Mouse (Mus musculus) hindbrain, embryonic 16.5 days (tissue): ENCODE data around the gene Gm14391. TPM values are rescaled to one million over a fixed set of nuclear protein-coding genes. Genes with fewer than 3 reads are reported as not detected.
"Not testable (repeated sequence)": the region's sequence is repeated elsewhere in the genome, so short reads cannot be mapped to it uniquely, and the experiment has no call there.

Source experiments
- ATAC-seq: fragments of 200-750 bp; cut with Nextera tagmentation; 2 replicates; pipeline ENCODE4 v1.8.0; 2017; ENCODE audit warnings: moderate TSS enrichment, moderate library complexity
- H3K27ac ChIP-seq: fragments of 300-500 bp; sonication (generic); 2 replicates; pipeline ENCODE4 v1.5.1; 2014; ENCODE audit warnings: low read depth, mild to moderate bottlenecking, control low read depth, low read length, moderate library complexity
- H3K27me3 ChIP-seq: fragments of 300-500 bp; sonication (generic); replicated peaks from 2 replicates; pipeline ENCODE4 v1.6.1; 2014; ENCODE audit warnings: low read length; ENCODE audit not compliant: control insufficient read depth, insufficient read depth
- H3K36me3 ChIP-seq: fragments of 300-500 bp; sonication (generic); 2 replicates; pipeline ENCODE4 v1.6.1; 2014; ENCODE audit warnings: mild to moderate bottlenecking, low read length, moderate library complexity, mixed read lengths; ENCODE audit not compliant: control insufficient read depth, insufficient read depth
- H3K4me1 ChIP-seq: fragments of 300-500 bp; sonication (generic); 2 replicates; pipeline ENCODE4 v1.6.1; 2014; ENCODE audit warnings: low read depth, low read length; ENCODE audit not compliant: control insufficient read depth, insufficient read depth
- H3K4me2 ChIP-seq: fragments of 300-500 bp; sonication (generic); 2 replicates; pipeline ENCODE4 v1.6.1; 2014; ENCODE audit warnings: mild to moderate bottlenecking, low read length, control low read depth, moderate library complexity
- H3K4me3 ChIP-seq: fragments of 300-500 bp; sonication (generic); 2 replicates; pipeline ENCODE4 v1.5.1; 2014; ENCODE audit warnings: mild to moderate bottlenecking, low read length, control low read depth, moderate library complexity
- H3K9ac ChIP-seq: fragments of 300-500 bp; sonication (generic); 2 replicates; pipeline ENCODE4 v1.6.1; 2014; ENCODE audit warnings: low read depth, mild to moderate bottlenecking, control low read depth, low read length, moderate library complexity
- H3K9me3 ChIP-seq: fragments of 300-500 bp; sonication (generic); 2 replicates; pipeline ENCODE4 v1.6.1; 2014; ENCODE audit warnings: mild to moderate bottlenecking, low read length, moderate library complexity; ENCODE audit not compliant: control insufficient read depth
- whole genome bisulfite sequencing: fragments of 180-500 bp; shearing (Covaris S2); extraction: QIAGEN DNeasy Blood & Tissue Kit; methylation state at CpG from one replicate; pipeline ENCODE4 v1.1.7; 2014; 5-methylcytosine and 5-hydroxymethylcytosine counted together
- polyA plus RNA-seq: library from polyadenylated mRNA; unstranded; fragments of >200 nt; fragmentation: Nextera tagmentation; extraction: Ambion mirVana; gene quantifications from 2 replicates; pipeline ENCODE4 v1.2.1, GENCODE M21; 2015

Gene Gm14391
- polyA plus RNA-seq, 1 experiment from 2014 or later = 10.8 TPM

DNA sequence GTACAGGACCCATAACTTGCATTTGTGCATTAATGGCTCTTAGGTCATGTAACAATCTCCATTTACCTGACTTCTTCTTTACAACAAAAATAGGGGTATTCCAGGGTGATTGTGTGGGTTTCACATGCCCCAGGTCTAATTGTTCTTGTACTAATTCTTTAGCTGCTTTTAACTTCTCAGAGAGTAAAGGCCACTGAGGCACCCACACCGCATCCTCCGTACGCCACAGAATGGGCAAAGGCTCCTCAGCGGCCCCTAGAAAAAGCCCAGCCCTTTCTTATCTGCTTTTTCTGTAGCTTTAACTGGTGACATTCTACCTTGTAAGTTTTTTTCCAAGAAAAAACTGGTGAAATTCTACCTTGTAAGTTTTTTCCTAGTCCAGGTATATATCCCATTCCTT lies 45.3 kb downstream of the Gm14391 start:
- not testable (repeated sequence) for H3K9ac ChIP-seq, ATAC-seq, H3K4me3 ChIP-seq

DNA sequence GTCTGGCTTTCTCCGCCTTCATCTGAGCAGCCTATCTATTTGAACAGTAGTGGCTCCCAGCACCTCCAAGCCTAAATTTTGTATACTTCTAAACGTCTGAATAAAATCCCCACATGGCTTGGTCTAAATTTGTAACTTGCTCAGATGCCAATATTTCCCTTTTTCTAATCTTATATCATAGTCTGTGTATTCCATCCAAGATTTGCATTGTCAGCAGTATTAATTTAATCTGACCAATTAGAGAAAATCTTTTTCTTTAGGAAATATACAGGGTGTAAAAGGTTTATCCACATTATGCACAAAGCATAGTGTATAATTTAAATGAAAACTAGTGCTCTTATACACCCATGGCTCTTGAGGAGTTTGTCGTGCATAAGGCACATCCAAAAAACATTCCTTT lies 48.1 kb downstream of the Gm14391 start:
- no peaks in the 10 kb centered on the region for H3K27me3 ChIP-seq
- no peak for ATAC-seq
- no peak overlapping the region for H3K27ac ChIP-seq
- no peaks in the 10 kb centered on the region; the same call in none of the 2 replicates for H3K9me3 ChIP-seq
- no peak overlapping the region for H3K9ac ChIP-seq
- H3K4me2 ChIP-seq = no peak overlapping the region
- WGBS = 81% methylated on average over 3 of the region's 3 CpGs
- H3K4me3 ChIP-seq = no peak overlapping the region
- no peaks in the 10 kb centered on the region for H3K36me3 ChIP-seq
- no peaks in the 10 kb centered on the region for H3K4me1 ChIP-seq

More for the DNA sequence above, 45.3 kb downstream of the Gm14391 start:
- H3K27me3 ChIP-seq, H3K4me2 ChIP-seq, H3K27ac ChIP-seq, H3K4me1 ChIP-seq, H3K9me3 ChIP-seq, H3K36me3 ChIP-seq: not testable (repeated sequence)
- WGBS = 94% methylated on average over 4 of the region's 4 CpGs

DNA sequence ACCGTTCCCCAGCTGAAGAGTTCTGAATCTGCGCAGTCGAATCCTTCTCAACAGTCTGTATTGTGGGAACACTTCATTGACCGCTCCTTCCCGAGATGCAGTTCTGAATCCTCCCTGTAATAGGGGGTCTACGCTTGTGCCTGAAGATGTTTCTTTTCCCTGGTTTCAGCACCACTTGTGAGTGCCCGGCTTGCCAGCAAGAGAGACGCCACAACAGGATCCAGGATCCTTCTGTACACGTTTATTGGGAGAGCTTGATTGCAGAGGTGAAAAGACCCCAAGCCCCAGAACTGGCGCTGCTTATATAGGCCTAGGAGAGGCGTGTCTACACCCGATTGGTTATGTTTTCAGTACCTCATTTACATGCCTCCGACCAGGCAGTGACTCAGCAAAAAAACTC lies 50.0 kb downstream of the Gm14391 start:
- Histone ChIP-seq H3K4me1 (no peaks in the 10 kb centered on the region), H3K9ac (no peak overlapping the region), H3K4me2 (no peak overlapping the region), H3K27me3 (no peaks in the 10 kb centered on the region), H3K4me3 (no peak overlapping the region), H3K27ac (no peak overlapping the region), H3K36me3 (no peaks in the 10 kb centered on the region), H3K9me3 (no peaks in the 10 kb centered on the region; the same call in none of the 2 replicates)
- no peak for ATAC-seq
- 93% methylated on average over 13 of the region's 13 CpGs for WGBS

DNA sequence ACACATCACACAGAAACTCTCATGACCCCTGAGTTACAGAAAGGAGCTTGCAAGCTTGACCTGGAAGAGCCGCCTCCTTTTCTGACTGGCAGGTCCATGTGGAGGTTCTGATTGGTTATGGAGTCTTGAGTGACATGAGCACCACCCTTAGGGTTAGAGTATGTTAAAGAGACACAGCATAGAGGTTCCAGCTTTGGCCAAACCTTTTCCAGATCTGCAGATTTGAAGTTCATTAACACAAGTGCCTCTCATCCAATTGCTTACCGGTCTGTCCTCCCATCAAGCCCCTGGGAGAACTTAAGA lies 64.8 kb downstream of the Gm14391 start, which contains the start of gene Gm14399:
Gm14399 (minus strand) TSS at position 20 of the 303 bp plus-strand sequence.
- not testable (repeated sequence) for H3K27me3 ChIP-seq, H3K4me1 ChIP-seq, H3K36me3 ChIP-seq, H3K9me3 ChIP-seq, ATAC-seq, H3K27ac ChIP-seq
- H3K4me2 ChIP-seq = peak within 1 kb of the TSS; percentile 31
- WGBS = 17% methylated on average over 1 of the region's 2 CpGs
- H3K4me3 ChIP-seq = peak within 1 kb of the TSS; percentile 40
- peak within 1 kb of the TSS; percentile 56 for H3K9ac ChIP-seq

DNA sequence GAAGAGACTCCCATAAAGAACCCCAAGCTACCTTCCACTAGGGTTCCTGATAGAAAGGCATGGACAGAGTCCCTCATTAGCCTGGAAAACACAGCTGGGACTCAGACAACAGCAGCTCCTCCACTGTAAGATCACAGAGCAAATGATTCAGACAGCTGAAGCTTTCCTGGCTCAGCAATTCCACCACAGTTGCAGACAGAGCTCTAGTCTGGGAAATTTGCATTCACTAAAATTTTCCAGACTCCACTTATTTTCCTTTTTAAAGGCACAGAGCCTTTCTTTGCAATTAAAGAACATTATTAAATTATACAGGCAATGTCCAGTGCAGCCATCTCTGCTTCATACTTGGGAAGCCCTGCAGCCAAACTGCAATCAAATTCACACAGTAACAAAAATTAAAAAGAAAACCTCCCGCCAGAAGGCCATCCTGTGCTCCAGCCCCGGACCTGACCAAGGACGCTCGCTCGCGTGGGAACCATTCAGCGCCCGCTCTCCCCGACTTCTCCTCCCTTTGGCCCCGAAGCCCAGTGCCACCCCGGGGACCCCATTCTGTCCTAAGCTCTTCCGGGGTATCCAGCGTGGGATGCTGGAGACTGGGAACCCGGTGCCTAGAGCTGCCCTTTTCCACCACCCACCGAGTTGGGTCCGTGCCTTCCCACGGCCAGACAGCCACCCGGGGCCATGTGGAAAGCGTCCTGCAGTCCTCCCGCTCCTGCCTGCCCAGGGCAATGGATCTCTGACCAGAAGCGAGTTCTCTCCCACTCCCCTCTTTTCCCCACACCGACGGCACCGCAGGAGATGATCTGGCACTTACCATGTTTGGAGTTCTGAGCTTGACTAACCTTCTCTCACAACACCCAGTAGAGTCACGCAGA lies 65.4 kb downstream of the Gm14391 start:
- H3K4me1 ChIP-seq, H3K27ac ChIP-seq, H3K9me3 ChIP-seq, H3K36me3 ChIP-seq, H3K27me3 ChIP-seq, ATAC-seq: not testable (repeated sequence)
- peak overlapping the region; percentile 40 for H3K4me3 ChIP-seq
- peak overlapping the region; percentile 56 for H3K9ac ChIP-seq
- 4% methylated on average over 20 of the region's 25 CpGs for WGBS
- H3K4me2 ChIP-seq = peak overlapping the region; percentile 31

Other genes starting within 250 kb of the Gm14391 start
- 0.13 TPM in 1 of 2 replicates, not detected in the other for gene Gm14444, start 196.7 kb downstream of the Gm14391 start, polyA plus RNA-seq
- 0.62 TPM in 1 of 2 replicates, not detected in the other for gene Gm14393, start 139.1 kb downstream of the Gm14391 start, polyA plus RNA-seq
- 4.7 and 5.3 TPM in 2 replicates for gene Gm14399, start 64.9 kb downstream of the Gm14391 start, polyA plus RNA-seq
- gene Gm14443, start 31.0 kb downstream of the Gm14391 start, polyA plus RNA-seq = 0.99 and 1.1 TPM in 2 replicates
- not detected in 2 replicates for gene Gm14440, start 68.2 kb upstream of the Gm14391 start, polyA plus RNA-seq
- 17.6 and 18.0 TPM in 2 replicates for gene Gm4631, start 131.3 kb upstream of the Gm14391 start, polyA plus RNA-seq
- 3.4 and 4.9 TPM in 2 replicates for gene Zfp968, start 165.5 kb upstream of the Gm14391 start, polyA plus RNA-seq
- 20.0 and 32.4 TPM in 2 replicates for gene Gm4724, start 228.9 kb upstream of the Gm14391 start, polyA plus RNA-seq